Mouse (Mus musculus): ENCODE data around the gene Arhgdib. TPM values are rescaled to one million over a fixed set of nuclear protein-coding genes. Genes with fewer than 3 reads are reported as not detected.
"Not testable (repeated sequence)": the region's sequence is repeated elsewhere in the genome, so short reads cannot be mapped to it uniquely, and the experiment has no call there.

Gene Arhgdib
- polyA plus RNA-seq, 1 experiment from 2014 or later, result 27.2 TPM

DNA sequence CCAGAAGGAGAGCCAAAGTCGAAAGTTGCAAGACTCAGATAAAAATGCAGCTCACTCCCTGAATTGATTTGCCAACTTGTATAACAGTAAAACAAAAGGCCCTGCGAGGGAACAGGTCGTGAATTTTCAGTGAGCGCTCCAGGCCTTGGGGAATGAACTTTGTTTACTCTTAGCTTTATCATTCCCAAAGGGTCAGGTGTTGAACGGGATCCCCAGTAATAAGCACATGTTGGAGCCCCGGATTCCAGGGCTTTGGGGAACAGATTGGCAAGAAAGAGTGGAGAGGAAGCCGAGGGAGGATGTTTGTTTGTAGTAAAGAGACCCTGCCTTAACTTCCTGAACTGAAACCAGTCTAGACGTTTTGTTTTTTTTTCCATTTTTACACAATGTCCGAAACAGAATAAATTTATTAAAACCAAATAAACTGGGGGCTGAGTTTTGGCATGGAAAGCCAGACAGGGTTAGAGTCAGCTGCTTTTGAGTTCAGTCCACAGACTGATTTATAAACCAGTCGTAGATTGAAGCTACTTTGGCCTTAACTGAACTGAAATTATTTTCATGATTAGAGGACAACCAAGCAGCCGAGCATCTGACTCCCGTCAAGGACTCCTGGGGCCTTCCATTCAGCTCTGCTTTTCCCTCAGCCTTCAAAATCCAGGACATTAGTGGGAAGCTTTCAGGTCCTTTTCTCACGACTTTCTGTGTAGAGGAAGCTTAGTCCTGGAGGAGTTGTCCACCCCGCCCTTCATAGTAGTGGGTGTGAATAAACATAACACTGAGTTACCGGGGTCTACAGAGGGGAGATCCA, 47.0 kb downstream of the Arhgdib start:
- 69% methylated on average over 15 of the region's 15 CpGs for WGBS
- H3K36me3 ChIP-seq (ENCODE audit: control insufficient read depth, insufficient read depth, low read length), result no peaks in the 10 kb centered on the region
- H3K4me3 ChIP-seq (ENCODE audit: low read depth, low read length), result no peak overlapping the region
- no peaks in the 10 kb centered on the region for H3K27me3 ChIP-seq (ENCODE audit: control insufficient read depth, insufficient read depth, low read length)
- no peaks in the 10 kb centered on the region for H3K4me1 ChIP-seq (ENCODE audit: control insufficient read depth, insufficient read depth, low read length)
- no peaks in the 10 kb centered on the region for H3K9me3 ChIP-seq (ENCODE audit: control insufficient read depth, low read length)
- no peak for DNase-seq (ENCODE audit: low spot score)
- no peak overlapping the region for H3K4me2 ChIP-seq (ENCODE audit: low read depth)
- no peak overlapping the region for H3K27ac ChIP-seq (ENCODE audit: low read depth, low read length)
- ATAC-seq (ENCODE audit: insufficient read depth, low FRiP score, low TSS enrichment), result no peak
- no peak overlapping the region for H3K9ac ChIP-seq (ENCODE audit: low read length)

DNA sequence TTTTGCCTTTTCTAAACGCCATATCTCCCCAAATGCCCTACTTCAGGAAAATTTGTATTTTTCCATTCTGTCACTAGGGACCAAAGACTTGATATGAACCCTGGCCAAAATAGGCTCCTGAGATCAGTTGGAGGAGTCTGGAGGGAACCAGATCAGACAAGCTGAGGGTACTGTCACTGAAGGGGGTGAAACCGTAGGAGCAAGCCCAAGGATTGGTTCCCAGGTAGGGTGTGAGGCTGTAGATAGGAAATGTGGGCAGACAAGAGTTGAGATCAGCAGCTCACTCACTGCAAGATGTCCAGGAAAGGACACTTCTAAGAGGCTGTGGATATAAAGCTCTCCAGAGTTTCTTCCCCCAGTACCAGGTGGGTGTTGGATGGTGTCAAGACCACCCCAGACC, 49.7 kb downstream of the Arhgdib start:
- DNase-seq (ENCODE audit: low spot score), result no peak
- H3K27ac ChIP-seq (ENCODE audit: low read depth, low read length), result no peak overlapping the region
- 85% methylated on average over 2 of the region's 2 CpGs for WGBS
- no peak for ATAC-seq (ENCODE audit: insufficient read depth, low FRiP score, low TSS enrichment)
- H3K36me3 ChIP-seq (ENCODE audit: control insufficient read depth, insufficient read depth, low read length), result no peaks in the 10 kb centered on the region
- H3K9ac ChIP-seq (ENCODE audit: low read length), result no peak overlapping the region
- H3K4me3 ChIP-seq (ENCODE audit: low read depth, low read length), result no peak overlapping the region
- no peaks in the 10 kb centered on the region for H3K9me3 ChIP-seq (ENCODE audit: control insufficient read depth, low read length)
- H3K27me3 ChIP-seq (ENCODE audit: control insufficient read depth, insufficient read depth, low read length), result no peaks in the 10 kb centered on the region
- H3K4me1 ChIP-seq (ENCODE audit: control insufficient read depth, insufficient read depth, low read length), result no peaks in the 10 kb centered on the region
- no peak overlapping the region for H3K4me2 ChIP-seq (ENCODE audit: low read depth)

GRCm38 (mm10) chr6:136889554-136889953, 52.1 kb downstream of the Arhgdib start:
- Histone ChIP-seq H3K27ac (ENCODE audit: low read depth, low read length) (no peak overlapping the region), H3K27me3 (ENCODE audit: control insufficient read depth, insufficient read depth, low read length) (no peaks in the 10 kb centered on the region), H3K9ac (ENCODE audit: low read length) (no peak overlapping the region), H3K4me2 (ENCODE audit: low read depth) (no peak overlapping the region), H3K4me1 (ENCODE audit: control insufficient read depth, insufficient read depth, low read length) (no peaks in the 10 kb centered on the region), H3K4me3 (ENCODE audit: low read depth, low read length) (no peak overlapping the region), H3K9me3 (ENCODE audit: control insufficient read depth, low read length) (no peaks in the 10 kb centered on the region), H3K36me3 (ENCODE audit: control insufficient read depth, insufficient read depth, low read length) (no peaks in the 10 kb centered on the region)
- DNase-seq (ENCODE audit: low spot score) (no peak), ATAC-seq (ENCODE audit: insufficient read depth, low FRiP score, low TSS enrichment) (no peak)
- WGBS, result 90% methylated on average over 6 of the region's 6 CpGs

DNA sequence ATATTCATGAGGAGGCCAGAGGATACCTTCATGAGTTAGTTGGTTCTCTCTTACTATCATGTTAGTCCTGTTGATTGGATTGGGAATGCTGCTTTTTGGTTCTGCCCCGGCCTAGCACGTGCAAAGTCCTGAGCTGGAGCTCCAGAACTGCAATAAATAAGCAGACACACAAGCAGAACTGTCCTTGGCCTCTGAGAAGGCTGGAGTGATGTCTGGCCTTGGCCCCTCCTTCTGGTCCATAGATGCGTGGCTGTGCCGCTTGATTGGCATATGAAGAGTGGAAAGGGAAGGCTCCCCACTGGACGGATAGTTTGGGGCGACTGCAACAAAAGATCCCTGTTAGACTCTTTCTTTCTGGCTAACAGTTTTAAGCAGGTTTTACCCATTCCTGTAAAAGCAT, 52.6 kb downstream of the Arhgdib start:
- H3K4me1 ChIP-seq (ENCODE audit: control insufficient read depth, insufficient read depth, low read length), result no peaks in the 10 kb centered on the region
- H3K9ac ChIP-seq (ENCODE audit: low read length), result no peak overlapping the region
- WGBS, result 93% methylated on average over 6 of the region's 6 CpGs
- H3K36me3 ChIP-seq (ENCODE audit: control insufficient read depth, insufficient read depth, low read length), result no peaks in the 10 kb centered on the region
- no peaks in the 10 kb centered on the region for H3K27me3 ChIP-seq (ENCODE audit: control insufficient read depth, insufficient read depth, low read length)
- no peak overlapping the region for H3K4me3 ChIP-seq (ENCODE audit: low read depth, low read length)
- H3K27ac ChIP-seq (ENCODE audit: low read depth, low read length), result no peak overlapping the region
- DNase-seq (ENCODE audit: low spot score) (no peak), ATAC-seq (ENCODE audit: insufficient read depth, low FRiP score, low TSS enrichment) (no peak)
- no peak overlapping the region for H3K4me2 ChIP-seq (ENCODE audit: low read depth)
- H3K9me3 ChIP-seq (ENCODE audit: control insufficient read depth, low read length), result no peaks in the 10 kb centered on the region

DNA sequence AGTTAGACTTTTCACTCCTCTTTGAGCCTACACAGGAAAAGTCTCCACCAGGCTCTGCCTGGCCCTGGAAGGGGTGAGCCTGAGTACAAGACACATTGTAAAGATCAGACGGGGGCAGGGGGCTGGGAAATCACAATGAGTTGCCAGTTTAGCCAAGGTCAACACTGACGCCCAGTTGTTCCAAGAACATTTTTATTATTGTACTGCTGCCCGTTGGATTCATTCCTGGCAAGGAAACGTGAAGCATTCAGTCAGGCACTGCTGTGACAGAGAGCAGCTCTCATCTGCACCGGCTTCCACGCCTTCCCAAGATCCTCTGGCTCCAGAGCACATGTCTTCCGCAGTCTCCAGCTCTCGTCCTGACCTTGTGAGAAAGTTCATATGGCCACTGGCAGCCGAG, 53.8 kb downstream of the Arhgdib start:
- H3K27ac ChIP-seq (ENCODE audit: low read depth, low read length), result no peak overlapping the region
- ATAC-seq (ENCODE audit: insufficient read depth, low FRiP score, low TSS enrichment), result no peak
- H3K27me3 ChIP-seq (ENCODE audit: control insufficient read depth, insufficient read depth, low read length), result no peaks in the 10 kb centered on the region
- H3K4me1 ChIP-seq (ENCODE audit: control insufficient read depth, insufficient read depth, low read length), result no peaks in the 10 kb centered on the region
- WGBS, result 76% methylated on average over 9 of the region's 9 CpGs
- no peak overlapping the region for H3K4me2 ChIP-seq (ENCODE audit: low read depth)
- H3K36me3 ChIP-seq (ENCODE audit: control insufficient read depth, insufficient read depth, low read length), result no peaks in the 10 kb centered on the region
- DNase-seq (ENCODE audit: low spot score), result no peak
- H3K4me3 ChIP-seq (ENCODE audit: low read depth, low read length), result no peak overlapping the region
- H3K9me3 ChIP-seq (ENCODE audit: control insufficient read depth, low read length), result no peaks in the 10 kb centered on the region
- H3K9ac ChIP-seq (ENCODE audit: low read length), result no peak overlapping the region

GRCm38 (mm10) chr6:136884766-136885165, 56.9 kb downstream of the Arhgdib start:
- not testable (repeated sequence) for ATAC-seq (ENCODE audit: insufficient read depth, low FRiP score, low TSS enrichment); H3K4me2 ChIP-seq (ENCODE audit: low read depth); DNase-seq (ENCODE audit: low spot score); H3K4me3 ChIP-seq (ENCODE audit: low read depth, low read length); H3K4me1 ChIP-seq (ENCODE audit: control insufficient read depth, insufficient read depth, low read length); H3K27me3 ChIP-seq (ENCODE audit: control insufficient read depth, insufficient read depth, low read length); H3K9me3 ChIP-seq (ENCODE audit: control insufficient read depth, low read length); H3K36me3 ChIP-seq (ENCODE audit: control insufficient read depth, insufficient read depth, low read length); H3K9ac ChIP-seq (ENCODE audit: low read length); H3K27ac ChIP-seq (ENCODE audit: low read depth, low read length)
- 62% methylated on average over 1 of the region's 1 CpGs for WGBS

- H3K9me3 ChIP-seq (ENCODE audit: control insufficient read depth, low read length), result no peaks in the 10 kb centered on the region
- no peaks in the 10 kb centered on the region for H3K36me3 ChIP-seq (ENCODE audit: control insufficient read depth, insufficient read depth, low read length)
- no peak overlapping the region for H3K9ac ChIP-seq (ENCODE audit: low read length)
- H3K4me1 ChIP-seq (ENCODE audit: control insufficient read depth, insufficient read depth, low read length), result no peaks in the 10 kb centered on the region
- H3K4me2 ChIP-seq (ENCODE audit: low read depth), result no peak overlapping the region
- DNase-seq (ENCODE audit: low spot score), result no peak
- 92% methylated on average over 6 of the region's 6 CpGs for WGBS
- H3K4me3 ChIP-seq (ENCODE audit: low read depth, low read length), result no peak overlapping the region
- H3K27ac ChIP-seq (ENCODE audit: low read depth, low read length), result no peak overlapping the region
- H3K27me3 ChIP-seq (ENCODE audit: control insufficient read depth, insufficient read depth, low read length), result no peaks in the 10 kb centered on the region
- no peak for ATAC-seq (ENCODE audit: insufficient read depth, low FRiP score, low TSS enrichment)
Observed at GRCm38 (mm10) chr6:136883961-136884360, 57.7 kb downstream of the Arhgdib start.

- Histone ChIP-seq H3K9ac (ENCODE audit: low read length) (no peak overlapping the region), H3K4me2 (ENCODE audit: low read depth) (no peak overlapping the region), H3K4me1 (ENCODE audit: control insufficient read depth, insufficient read depth, low read length) (no peaks in the 10 kb centered on the region), H3K36me3 (ENCODE audit: control insufficient read depth, insufficient read depth, low read length) (no peaks in the 10 kb centered on the region), H3K4me3 (ENCODE audit: low read depth, low read length) (no peak overlapping the region), H3K27ac (ENCODE audit: low read depth, low read length) (no peak overlapping the region), H3K27me3 (ENCODE audit: control insufficient read depth, insufficient read depth, low read length) (no peaks in the 10 kb centered on the region), H3K9me3 (ENCODE audit: control insufficient read depth, low read length) (no peaks in the 10 kb centered on the region)
- ATAC-seq (ENCODE audit: insufficient read depth, low FRiP score, low TSS enrichment) (no peak), DNase-seq (ENCODE audit: low spot score) (no peak)
- WGBS, result 91% methylated on average over 3 of the region's 3 CpGs
Observed at GRCm38 (mm10) chr6:136883431-136883915, 58.2 kb downstream of the Arhgdib start.

DNA sequence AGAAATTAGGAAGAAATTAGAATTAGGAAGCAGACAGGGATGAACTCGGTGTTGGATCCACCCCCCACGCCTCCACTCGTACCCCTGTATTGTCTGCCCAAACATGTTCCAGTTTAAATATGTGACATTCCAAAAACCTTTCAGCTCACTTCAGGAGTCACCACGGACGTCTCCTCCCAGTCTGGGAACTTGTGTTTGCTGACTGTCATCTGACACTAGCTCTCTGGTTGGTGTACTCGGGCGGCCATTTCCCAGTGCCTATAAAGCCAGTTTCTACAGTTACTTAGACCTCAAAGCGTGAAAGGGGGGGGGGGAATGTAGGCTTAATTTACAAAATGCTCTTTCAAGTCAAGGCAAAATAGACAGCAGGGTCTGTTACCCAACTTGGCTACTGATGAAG, 60.0 kb downstream of the Arhgdib start:
- H3K36me3 ChIP-seq (ENCODE audit: control insufficient read depth, insufficient read depth, low read length), result no peaks in the 10 kb centered on the region
- no peak for DNase-seq (ENCODE audit: low spot score)
- no peaks in the 10 kb centered on the region for H3K9me3 ChIP-seq (ENCODE audit: control insufficient read depth, low read length)
- H3K4me3 ChIP-seq (ENCODE audit: low read depth, low read length), result no peak overlapping the region
- H3K4me1 ChIP-seq (ENCODE audit: control insufficient read depth, insufficient read depth, low read length), result no peaks in the 10 kb centered on the region
- H3K27me3 ChIP-seq (ENCODE audit: control insufficient read depth, insufficient read depth, low read length), result no peaks in the 10 kb centered on the region
- H3K9ac ChIP-seq (ENCODE audit: low read length), result no peak overlapping the region
- no peak overlapping the region for H3K4me2 ChIP-seq (ENCODE audit: low read depth)
- H3K27ac ChIP-seq (ENCODE audit: low read depth, low read length), result no peak overlapping the region
- no peak for ATAC-seq (ENCODE audit: insufficient read depth, low FRiP score, low TSS enrichment)
- WGBS, result 74% methylated on average over 8 of the region's 8 CpGs
